Mouse (Mus musculus) B cell, adult 2 months (primary cell): ENCODE measurements around the gene Phc1.
"Not testable (repeated sequence)": the region's sequence is repeated elsewhere in the genome, so short reads cannot be mapped to it uniquely, and the experiment has no call there.

Source experiments
- DNase-seq, 2 experiments: peaks; one replicate each; pipeline ENCODE4 v3.0.0; 2022

Phc1 gene

GRCm38 (mm10) chr6:122340349-122341000 is at the start of gene Phc1:
Phc1 (minus strand) TSS chr6:122340561.
- DNase-seq, result peak; percentile 60 to 65

DNA sequence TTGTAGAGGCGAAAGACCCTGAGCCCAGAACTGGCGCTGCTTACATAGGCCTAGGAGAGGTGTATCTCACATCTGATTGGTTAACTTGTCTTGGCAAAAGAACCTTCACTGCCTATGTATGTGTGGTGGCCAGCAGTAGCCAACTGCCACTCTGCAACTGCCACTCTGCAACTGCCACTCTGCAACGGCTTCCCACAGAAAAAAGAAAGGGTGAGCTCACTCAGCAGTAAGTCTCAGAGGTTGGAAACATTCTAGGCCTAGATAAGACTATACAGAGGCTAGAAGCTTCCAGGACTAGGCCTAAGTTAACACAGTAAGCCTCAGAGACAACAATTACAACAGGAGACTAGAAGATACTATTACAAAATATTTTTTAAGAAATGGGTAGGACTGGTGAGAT is 49.6 kb upstream of the Phc1 start:
- not testable (repeated sequence) for DNase-seq

DNA sequence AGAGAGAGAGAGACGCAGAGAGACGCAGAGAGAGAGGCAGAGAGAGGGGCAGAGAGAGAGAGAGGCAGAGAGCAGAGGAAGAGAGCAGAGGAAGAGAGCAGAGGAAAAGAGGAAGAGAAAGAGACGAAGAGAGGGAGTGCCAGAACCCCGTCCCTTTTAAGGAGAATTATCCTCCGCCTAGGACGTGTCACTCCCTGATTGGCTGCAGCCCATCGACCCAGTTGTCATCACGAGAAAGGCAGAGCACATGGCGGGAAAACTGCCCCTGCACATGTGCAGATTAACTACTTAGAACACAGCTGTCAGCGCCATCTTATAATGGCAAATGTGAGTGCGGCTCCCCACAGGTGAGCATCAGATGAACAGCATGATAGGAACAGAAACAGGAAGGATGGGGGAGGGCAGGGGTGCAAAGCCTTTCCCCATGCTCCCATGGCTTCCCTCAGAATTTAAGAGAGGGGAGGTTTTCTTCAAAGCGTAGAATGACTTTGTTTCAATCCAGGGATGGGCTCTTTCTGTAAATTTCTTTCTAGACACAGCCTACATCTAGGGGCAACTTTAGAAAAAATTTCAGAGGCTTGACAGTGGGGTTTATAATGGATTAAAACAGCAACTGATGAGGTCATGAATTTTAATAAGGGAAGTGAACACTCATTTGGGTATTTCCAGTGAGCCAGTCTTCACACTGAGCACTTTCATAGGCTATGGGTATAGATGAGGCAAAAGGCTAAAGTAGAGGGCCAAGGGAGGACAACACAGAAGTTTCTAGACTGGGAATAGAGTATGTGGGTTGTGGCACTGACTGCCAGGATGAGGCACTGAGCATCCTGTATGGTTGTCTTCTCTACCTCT is 47.0 kb upstream of the Phc1 start:
- not testable (repeated sequence) for DNase-seq

GRCm38 (mm10) chr6:122385724-122386123 is 45.4 kb upstream of the Phc1 start:
- no peak for DNase-seq

DNA sequence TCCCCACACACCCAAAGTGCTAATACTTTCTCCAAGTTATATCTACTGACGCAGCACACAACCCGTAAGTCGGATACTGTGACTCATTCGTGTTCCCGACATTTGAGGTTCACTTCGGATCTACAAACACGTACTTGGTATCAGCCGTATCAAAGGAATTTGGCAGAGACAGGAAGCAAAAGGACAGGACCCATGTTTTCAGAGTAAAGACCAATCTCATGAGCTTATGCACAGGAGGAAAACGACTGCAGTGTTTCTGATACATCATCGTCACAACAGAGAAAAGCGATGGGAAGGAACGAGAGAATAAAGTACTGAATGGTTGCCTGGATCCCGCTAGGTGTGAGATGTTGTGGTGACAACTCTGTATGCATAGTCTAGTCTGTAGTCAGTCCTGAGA is 44.5 kb upstream of the Phc1 start:
- no peak for DNase-seq

GRCm38 (mm10) chr6:122383211-122383610 is 42.9 kb upstream of the Phc1 start:
- peak in 1 of 2 experiments; percentile 9 for DNase-seq

GRCm38 (mm10) chr6:122382046-122382445 is 41.7 kb upstream of the Phc1 start:
- no peak for DNase-seq

GRCm38 (mm10) chr6:122368245-122368644 is 27.9 kb upstream of the Phc1 start:
- DNase-seq, result no peak

DNA sequence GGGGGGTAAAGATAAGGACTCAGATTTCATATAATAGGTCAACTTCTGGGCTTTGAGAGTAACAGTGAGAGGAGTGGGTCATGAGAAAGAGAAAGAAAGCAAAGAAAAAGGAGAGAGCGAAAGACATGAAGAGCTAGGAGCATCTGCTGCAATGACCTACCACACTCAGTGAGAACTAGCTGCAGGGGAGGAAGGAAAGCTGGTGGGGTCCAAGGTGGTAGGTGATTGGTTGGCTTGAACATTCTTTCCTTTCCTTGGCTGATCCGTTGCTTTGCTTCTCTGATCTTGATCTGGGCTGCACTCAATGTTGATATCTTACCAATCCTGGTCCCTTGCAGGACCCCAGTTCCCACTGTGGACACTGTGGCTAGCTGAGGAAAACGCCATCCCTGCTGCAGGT is 26.6 kb upstream of the Phc1 start:
- DNase-seq, result no peak

DNA sequence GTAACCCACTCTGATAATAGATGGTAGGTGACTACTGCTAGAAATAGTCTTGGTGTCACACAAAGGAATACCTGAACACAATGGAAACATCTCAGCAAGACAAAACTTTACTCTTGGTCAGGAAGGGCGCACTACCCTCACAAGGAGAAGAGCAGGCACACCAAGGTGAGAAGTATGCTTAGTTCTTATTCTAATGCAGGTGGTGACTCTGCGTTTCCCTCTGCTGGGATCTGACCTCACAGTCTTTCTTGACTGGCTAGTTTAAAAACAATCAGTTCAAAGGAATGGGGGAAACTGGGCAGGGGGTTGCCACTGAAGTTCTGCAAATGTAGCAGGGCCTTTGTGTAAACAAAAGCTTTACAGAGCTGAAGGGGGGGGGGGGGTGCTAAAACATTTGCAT is 25.9 kb upstream of the Phc1 start:
- no peak for DNase-seq

DNA sequence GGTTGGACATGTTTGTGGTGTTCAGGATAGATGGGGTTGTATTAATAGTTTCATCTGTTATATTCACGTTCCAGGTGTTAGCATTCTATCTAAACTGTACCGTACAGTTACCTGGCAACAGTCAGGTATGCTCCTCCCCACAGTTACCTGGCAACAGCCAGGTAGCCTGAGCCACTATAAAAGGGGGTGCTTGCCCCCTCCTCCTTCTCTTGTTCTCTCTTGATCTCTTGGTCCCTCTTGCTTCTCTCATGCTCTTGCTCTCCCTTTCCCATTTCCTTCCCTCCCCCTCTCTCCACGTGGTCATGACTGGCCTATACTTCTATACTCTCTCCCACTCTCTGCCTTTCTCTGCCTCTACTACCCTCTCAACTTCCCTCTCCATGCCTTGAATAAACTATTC is 25.3 kb upstream of the Phc1 start:
- no peak for DNase-seq

- no peak for DNase-seq
Observed at GRCm38 (mm10) chr6:122357089-122357488, 16.7 kb upstream of the Phc1 start.

DNA sequence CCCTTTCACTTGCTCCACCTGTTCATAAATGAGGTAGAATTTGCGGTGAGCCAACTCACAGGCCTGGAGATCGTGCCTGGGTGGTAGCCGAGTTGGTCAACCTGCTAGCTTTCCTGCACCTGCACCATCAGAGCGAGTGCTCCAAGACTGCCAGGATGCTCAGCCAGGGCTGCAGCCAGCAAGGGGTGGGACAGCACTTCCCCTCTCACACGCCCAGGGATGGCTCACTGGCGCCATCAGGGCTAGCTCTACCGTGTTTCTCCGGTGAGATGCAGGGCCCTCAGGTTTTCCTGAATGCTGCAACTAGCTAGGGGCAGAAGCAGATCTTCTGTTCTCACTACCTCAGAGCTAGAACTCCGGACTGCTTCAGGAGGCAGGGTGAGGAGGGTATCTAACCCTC is 15.5 kb upstream of the Phc1 start:
- DNase-seq, result no peak

- DNase-seq, result not testable (repeated sequence)
Observed at GRCm38 (mm10) chr6:122347326-122347725, 7.0 kb upstream of the Phc1 start.

GRCm38 (mm10) chr6:122346399-122346798 is 6.0 kb upstream of the Phc1 start:
- DNase-seq, result no peak

DNA sequence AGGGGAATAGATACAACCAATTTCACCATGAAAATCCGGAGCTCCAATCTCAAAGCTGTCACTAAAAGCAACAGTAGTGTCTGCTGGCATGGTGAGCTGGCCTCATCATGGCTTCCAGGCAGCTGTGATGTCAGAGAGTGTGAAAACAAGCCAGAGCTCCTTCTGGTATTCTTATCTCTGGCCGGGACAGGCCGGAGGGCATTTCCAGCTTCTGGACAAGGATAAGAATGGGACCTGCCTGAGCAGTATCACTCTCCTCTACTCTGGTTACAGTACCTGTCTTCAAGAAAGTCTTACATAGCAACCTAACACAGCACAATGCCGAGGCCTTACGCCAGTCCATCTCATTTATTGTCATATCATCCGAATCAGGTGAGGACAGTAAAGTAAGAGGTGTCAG is 5.4 kb upstream of the Phc1 start:
- DNase-seq, result no peak

DNA sequence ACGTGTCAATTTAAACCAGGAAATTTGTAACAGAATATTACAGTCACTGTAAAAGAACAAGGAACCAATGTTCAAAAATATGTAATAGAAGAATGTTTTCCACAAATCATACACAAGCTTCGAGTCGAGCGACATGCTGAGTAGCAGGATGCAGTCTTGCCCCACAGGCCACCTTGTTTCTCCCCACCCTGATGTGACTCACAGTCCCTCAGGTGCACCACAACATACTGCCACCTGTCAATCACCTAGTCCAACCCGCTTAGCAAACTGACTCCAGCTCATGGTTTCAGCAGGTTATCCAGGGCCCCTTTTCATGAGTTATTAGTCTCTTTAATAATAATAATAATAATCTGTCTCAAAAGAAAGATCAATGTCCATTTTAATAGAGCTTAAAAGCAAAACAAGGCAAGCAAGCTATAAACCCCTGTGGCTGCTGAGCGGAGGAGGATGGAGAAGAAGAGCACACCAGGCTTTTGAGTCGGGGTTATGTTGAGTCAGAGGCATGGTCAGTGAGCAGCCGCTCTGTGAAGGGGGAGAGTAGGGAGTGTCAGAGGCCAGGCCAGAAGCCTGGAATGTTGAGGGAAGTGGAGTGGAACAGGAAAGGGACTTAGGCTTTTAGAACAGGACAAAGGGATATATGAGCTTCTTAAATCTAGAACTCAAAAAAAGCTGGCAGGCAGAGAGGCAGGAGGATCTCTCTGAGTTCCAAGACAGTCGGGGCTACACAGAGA is 4.2 kb upstream of the Phc1 start:
- DNase-seq, result peak in 1 of 2 experiments; percentile 11

- peak; percentile 17 to 23 for DNase-seq
Observed at GRCm38 (mm10) chr6:122343719-122344118, 3.4 kb upstream of the Phc1 start.

DNA sequence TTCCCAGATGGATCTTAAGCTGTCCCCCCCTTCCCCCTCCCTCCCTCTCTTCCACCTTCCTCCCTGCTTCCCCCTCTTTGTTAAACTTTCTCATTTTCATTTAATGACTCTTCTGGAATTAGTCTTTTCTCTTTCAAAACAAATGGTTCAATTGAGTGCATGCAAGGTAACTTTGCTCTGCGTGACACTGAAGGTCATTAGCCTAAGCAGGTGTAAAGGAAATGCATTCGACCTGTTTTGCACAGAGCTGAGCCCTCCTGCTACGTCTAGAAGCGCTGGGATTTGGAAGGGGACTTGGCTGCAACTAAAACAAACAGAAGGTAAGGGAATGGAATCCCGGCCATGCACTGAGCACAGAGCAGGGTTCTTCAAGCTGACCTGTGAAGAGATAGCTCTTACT is 1.8 kb upstream of the Phc1 start:
- no peak for DNase-seq

DNA sequence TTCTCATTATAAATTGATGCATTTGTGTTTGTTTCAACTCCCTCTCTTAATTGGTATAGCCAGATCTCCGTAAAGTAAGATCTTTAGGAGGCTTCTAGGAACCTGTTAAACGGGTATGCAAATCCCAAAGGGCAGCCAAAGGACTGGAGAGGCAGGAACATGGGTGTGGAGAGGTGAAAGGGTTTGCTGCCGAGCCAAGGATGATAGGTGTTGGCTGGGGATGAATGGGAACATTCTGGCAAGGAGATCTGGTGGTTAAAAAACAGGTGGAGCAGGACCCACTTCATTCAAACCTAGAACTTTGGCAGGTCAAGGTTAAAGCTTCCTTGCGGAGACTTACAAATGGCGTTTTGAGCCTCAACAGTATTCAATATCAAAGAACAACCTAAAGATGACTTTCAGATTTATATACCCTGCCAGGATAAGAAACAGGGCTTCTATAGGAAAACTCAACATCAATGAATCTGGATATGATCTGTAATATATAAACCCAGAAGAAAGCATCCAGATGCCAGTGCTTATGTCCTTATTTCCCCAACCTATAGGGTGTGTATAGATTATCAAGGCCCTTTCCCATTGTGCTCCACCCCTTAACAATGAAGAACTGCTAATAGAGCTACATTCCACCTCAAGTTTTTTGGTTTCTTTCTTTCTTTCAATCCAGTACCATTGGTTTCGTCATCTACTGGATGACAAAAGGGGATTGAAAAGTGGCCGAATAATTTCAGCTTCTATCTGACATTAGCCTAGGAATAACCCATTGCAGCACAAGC is 863 bp upstream of the Phc1 start:
- DNase-seq, result no peak

GRCm38 (mm10) chr6:122339648-122340341 is 566 bp downstream of the Phc1 start:
- peak; percentile 80 to 86 for DNase-seq

DNA sequence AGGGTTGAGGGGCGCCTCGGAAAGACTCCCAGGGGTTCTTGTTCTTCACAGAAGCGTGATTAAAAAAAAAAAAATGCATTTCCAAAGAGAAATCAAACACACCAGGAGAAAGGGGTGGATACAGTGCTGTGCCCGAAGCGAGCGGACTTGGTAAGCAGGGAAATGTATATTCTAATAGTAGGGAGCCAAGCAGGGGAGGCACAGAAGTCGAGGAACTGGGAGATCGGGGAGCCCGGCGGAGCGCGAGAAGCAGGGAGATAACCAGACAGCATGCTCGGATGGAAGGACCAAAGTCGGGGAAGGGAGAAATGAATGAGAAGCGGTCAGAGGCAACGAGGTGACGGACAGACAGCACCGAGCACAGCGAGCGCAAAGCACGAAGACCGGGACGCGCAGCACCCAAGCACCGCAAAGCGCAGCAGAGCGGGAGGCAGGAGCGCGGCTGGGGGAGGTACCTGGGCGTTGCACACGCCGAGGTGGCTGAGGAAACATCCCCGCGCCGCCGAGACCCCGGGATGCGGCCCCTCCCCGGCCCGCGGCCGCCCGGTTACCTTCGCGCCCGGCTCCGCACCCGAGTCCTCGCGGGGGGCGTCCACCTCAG is 1.2 kb downstream of the Phc1 start:
- DNase-seq, result peak; percentile 68 to 71
